Comparison of ENCODE assay signal across 12 mouse cellular contexts in genomic region chr10:19582806-19583430, GRCm38 (mm10). TPM values are rescaled to one million over a fixed set of nuclear protein-coding genes. Genes with fewer than 3 reads are reported as not detected.
DNase-seq lines count a peak whose midpoint lies in the region; ATAC-seq and TF ChIP-seq lines count a peak whose summit lies in the region.
"Had no signal": no experiment of that assay in that cellular context is flagged by ENCODE, and none has a peak within 500 bp of the region (broad histone marks: within the 10 kb centered on the region; RNA-seq: fewer than 3 reads in every experiment).

No protein-coding gene starts in this region.

- DNase-seq in gastrocnemius, adult 2 months, result no peak
- no peak for DNase-seq in gastrocnemius, postnatal 4 days (ENCODE audit: low spot score in 2 of 2)
- DNase-seq in liver, embryonic 11.5 days (ENCODE audit: low spot score), result no peak
- DNase-seq in liver, result no peak
- no peak for DNase-seq in layer of hippocampus, adult 18-20 months (ENCODE audit: low spot score in 2 of 2)
- no peak for DNase-seq in left cerebral cortex, postnatal 10 days (ENCODE audit: extremely low spot score in 1 of 2, low spot score in 2 of 2)

- peak overlapping the region; percentile 26; the same call in 1 of the 2 replicates for H3K4me2 ChIP-seq in liver, embryonic 11.5 days
- peak overlapping the region; percentile 18; the same call in 1 of the 2 replicates for H3K4me2 ChIP-seq in liver, embryonic 12.5 days
- H3K4me2 ChIP-seq in stomach, embryonic 15.5 days, result no peak overlapping the region
- H3K4me2 ChIP-seq: hindbrain, embryonic 14.5 days had no signal

- no peak overlapping the region for H3K4me3 ChIP-seq in gastrocnemius, adult 2 months
- H3K4me3 ChIP-seq in liver, embryonic 11.5 days (ENCODE audit: low read depth, low read length), result no peak overlapping the region
- H3K4me3 ChIP-seq in liver, embryonic 12.5 days, result no peak overlapping the region
- H3K4me3 ChIP-seq in stomach, embryonic 15.5 days (replicated peaks), result no peak overlapping the region

- H3K9ac ChIP-seq in liver, embryonic 11.5 days (ENCODE audit: low read depth, low read length), result no peak overlapping the region
- no peak overlapping the region for H3K9ac ChIP-seq in liver, embryonic 12.5 days
- no peak overlapping the region for H3K9ac ChIP-seq in stomach, embryonic 15.5 days
- H3K9ac ChIP-seq: hindbrain, embryonic 14.5 days had no signal

- no peaks in the 10 kb centered on the region for H3K27me3 ChIP-seq in liver, embryonic 11.5 days (replicated peaks; ENCODE audit: control insufficient read depth, insufficient read depth, low read length)
- H3K27me3 ChIP-seq in liver, embryonic 12.5 days (replicated peaks), result no peaks in the 10 kb centered on the region
- H3K27me3 ChIP-seq in stomach, embryonic 15.5 days (replicated peaks), result no peaks in the 10 kb centered on the region

- H3K27ac ChIP-seq in gastrocnemius, adult 2 months, result peak overlapping the region; percentile 68
- H3K27ac ChIP-seq in liver, embryonic 11.5 days (ENCODE audit: low read depth, low read length), result peak overlapping the region; percentile 78
- H3K27ac ChIP-seq in liver, embryonic 12.5 days, result peak overlapping the region; percentile 81
- H3K27ac ChIP-seq in stomach, embryonic 15.5 days, result peak overlapping the region; percentile 37; the same call in 1 of the 2 replicates
- H3K27ac ChIP-seq: hindbrain, embryonic 14.5 days had no signal

- H3K9me3 ChIP-seq in liver, embryonic 11.5 days (ENCODE audit: control insufficient read depth, low read length), result no peaks in the 10 kb centered on the region
- no peaks in the 10 kb centered on the region for H3K9me3 ChIP-seq in liver, embryonic 12.5 days (replicated peaks)
- H3K9me3 ChIP-seq in stomach, embryonic 15.5 days, result no peaks in the 10 kb centered on the region

- no peak for TF ChIP-seq CTCF in gastrocnemius, adult 2 months (IDR thresholded peaks at IDR 0.05)

- H3K36me3 ChIP-seq in liver, embryonic 11.5 days (ENCODE audit: control insufficient read depth, insufficient read depth, low read length), result no peaks in the 10 kb centered on the region
- H3K36me3 ChIP-seq in liver, embryonic 12.5 days, result no peaks in the 10 kb centered on the region
- H3K36me3 ChIP-seq in stomach, embryonic 15.5 days, result no peaks in the 10 kb centered on the region

- peaks cover 28% of the 10 kb centered on the region for H3K4me1 ChIP-seq in liver, embryonic 11.5 days (replicated peaks; ENCODE audit: control insufficient read depth, insufficient read depth, low read length)
- peaks cover 55% of the 10 kb centered on the region for H3K4me1 ChIP-seq in liver, embryonic 12.5 days
- no peaks in the 10 kb centered on the region for H3K4me1 ChIP-seq in stomach, embryonic 15.5 days

- intact Hi-C loops in gastrocnemius, adult 2 months (cut with DNase I), result no loop called here
- intact Hi-C loops in left cerebral cortex, postnatal 10 days (cut with DNase I), result no loop called here

- 42% methylated on average over 7 of the region's 7 CpGs for WGBS in liver, embryonic 11.5 days
- WGBS in liver, embryonic 12.5 days (ENCODE audit: insufficient replicate concordance), result 19% methylated on average over 7 of the region's 7 CpGs
- 52% methylated on average over 7 of the region's 7 CpGs for WGBS in stomach, embryonic 15.5 days

- peak; percentile 46; the same call in 1 of the 2 replicates for ATAC-seq in liver, embryonic 11.5 days (replicated peaks; ENCODE audit: low FRiP score)
- no peak for ATAC-seq in liver, embryonic 12.5 days
- ATAC-seq in stomach, embryonic 15.5 days (ENCODE audit: insufficient read depth, low FRiP score, low read depth), result no peak

RNA-seq across cellular contexts. Expression of gene Ifngr1, which starts 8.8 kb away (rescaled TPM):
- total RNA-seq in gastrocnemius, adult 2 months (2021), result 10 to 100 TPM; 25.4 to 31.8 TPM
- total RNA-seq in gastrocnemius, postnatal 4 days (2021), result 10 to 100 TPM; 35.2 to 35.7 TPM
- 53.7 and 61.1 TPM in 2 replicates for polyA plus RNA-seq in liver, embryonic 11.5 days (2014; fragmentation: Nextera tagmentation; extraction: Ambion mirVana)
- polyA plus RNA-seq in liver, embryonic 12.5 days (2016; fragmentation: Nextera tagmentation; extraction: Ambion mirVana), result 38.0 and 40.7 TPM in 2 replicates
- polyA plus RNA-seq in stomach, embryonic 15.5 days (2015; fragmentation: Nextera tagmentation; extraction: Ambion mirVana), result 70.1 and 77.4 TPM in 2 replicates
- total RNA-seq in layer of hippocampus, adult 18-20 months (2021), result 10 to 100 TPM; 18.7 to 20.1 TPM
- total RNA-seq in left cerebral cortex, postnatal 10 days (2021), result 10 to 100 TPM; 13.3 to 16.2 TPM

RNA-seq across cellular contexts. Expression of gene Il22ra2, which starts 38.9 kb away (rescaled TPM):
- not detected for total RNA-seq in gastrocnemius, adult 2 months (2021)
- not detected for total RNA-seq in gastrocnemius, postnatal 4 days (2021)
- not detected in 2 replicates for polyA plus RNA-seq in liver, embryonic 11.5 days (2014; fragmentation: Nextera tagmentation; extraction: Ambion mirVana)
- polyA plus RNA-seq in liver, embryonic 12.5 days (2016; fragmentation: Nextera tagmentation; extraction: Ambion mirVana), result not detected in 2 replicates
- polyA plus RNA-seq in stomach, embryonic 15.5 days (2015; fragmentation: Nextera tagmentation; extraction: Ambion mirVana), result 0.06 TPM in 1 of 2 replicates, not detected in the other
- total RNA-seq in layer of hippocampus, adult 18-20 months (2021), result not detected
- total RNA-seq in left cerebral cortex, postnatal 10 days (2021), result not detected
- total RNA-seq: ES-E14; gastrocnemius, adult 18-20 months had no signal
- polyA plus RNA-seq: hindbrain, embryonic 14.5 days; limb, embryonic 11.5 days had no signal
